Mouse (Mus musculus): ENCODE data around the gene Map2k3. TPM values are rescaled to one million over a fixed set of nuclear protein-coding genes. Genes with fewer than 3 reads are reported as not detected.

Gene Map2k3
- polyA plus RNA-seq, 1 experiment: 183 TPM

- TF ChIP-seq MYOD1 (IDR thresholded peaks at IDR 0.05; ENCODE audit: control insufficient read depth, insufficient read length, low read depth) (no peak), USF1 (IDR thresholded peaks at IDR 0.05; ENCODE audit: low read depth) (peak; percentile 96)
- no peaks in the 10 kb centered on the region for H3K27me3 ChIP-seq (ENCODE audit: control insufficient read depth, insufficient read depth, insufficient read length)
- no peak overlapping the region for H3ac ChIP-seq (ENCODE audit: control insufficient read depth, insufficient read length, low read depth)
- no peak overlapping the region for H3K4me3 ChIP-seq (ENCODE audit: insufficient read depth, poor library complexity, severe bottlenecking)
- H3K79me2 ChIP-seq (ENCODE audit: control insufficient read depth, insufficient read depth): peaks cover 79% of the 10 kb centered on the region
- peaks cover 28% of the 10 kb centered on the region for H3K79me3 ChIP-seq (ENCODE audit: low read depth)
- H3K36me3 ChIP-seq (ENCODE audit: control insufficient read depth, insufficient read depth): peaks cover 8% of the 10 kb centered on the region
Observed at GRCm38 (mm10) chr11:60927264-60927663, 4.6 kb upstream of the Map2k3 start.

GRCm38 (mm10) chr11:60930724-60931281, 1.0 kb upstream of the Map2k3 start:
- Histone ChIP-seq H3K36me3 (ENCODE audit: control insufficient read depth, insufficient read depth) (peaks cover 19% of the 10 kb centered on the region), H3K4me3 (ENCODE audit: insufficient read depth, poor library complexity, severe bottlenecking) (peak overlapping the region; percentile 87), H3ac (ENCODE audit: control insufficient read depth, insufficient read length, low read depth) (peak overlapping the region; percentile 83), H3K79me2 (ENCODE audit: control insufficient read depth, insufficient read depth) (peaks cover 98% of the 10 kb centered on the region), H3K79me3 (ENCODE audit: low read depth) (peaks cover 53% of the 10 kb centered on the region), H3K27me3 (ENCODE audit: control insufficient read depth, insufficient read depth, insufficient read length) (no peaks in the 10 kb centered on the region)
- TF ChIP-seq CEBPB (IDR thresholded peaks at IDR 0.05; ENCODE audit: low read depth) (no peak), USF1 (IDR thresholded peaks at IDR 0.05; ENCODE audit: low read depth) (peak; percentile 83), FOSL1 (IDR thresholded peaks at IDR 0.05; ENCODE audit: insufficient read depth, low read length, poor library complexity, severe bottlenecking) (peak; percentile 81), MAX (IDR thresholded peaks at IDR 0.05) (peak; percentile 90), CTCF (IDR thresholded peaks at IDR 0.05; ENCODE audit: control insufficient read depth, insufficient read depth, insufficient read length) (no peak), MYOD1 (IDR thresholded peaks at IDR 0.05; ENCODE audit: control insufficient read depth, insufficient read length, low read depth) (no peak), MYOG (IDR thresholded peaks at IDR 0.05; ENCODE audit: control insufficient read depth, extremely low read depth, insufficient read length) (no peak)

- H3K79me2 ChIP-seq (ENCODE audit: control insufficient read depth, insufficient read depth): peaks cover 98% of the 10 kb centered on the region
- H3K36me3 ChIP-seq (ENCODE audit: control insufficient read depth, insufficient read depth): peaks cover 22% of the 10 kb centered on the region
- peak overlapping the region; percentile 87 for H3K4me3 ChIP-seq (ENCODE audit: insufficient read depth, poor library complexity, severe bottlenecking)
- H3ac ChIP-seq (ENCODE audit: control insufficient read depth, insufficient read length, low read depth): peak overlapping the region; percentile 83
- H3K27me3 ChIP-seq (ENCODE audit: control insufficient read depth, insufficient read depth, insufficient read length): no peaks in the 10 kb centered on the region
- peaks cover 58% of the 10 kb centered on the region for H3K79me3 ChIP-seq (ENCODE audit: low read depth)
- TF ChIP-seq MYOG (IDR thresholded peaks at IDR 0.05; ENCODE audit: control insufficient read depth, extremely low read depth, insufficient read length): no peak
- no peak for TF ChIP-seq MYOD1 (IDR thresholded peaks at IDR 0.05; ENCODE audit: control insufficient read depth, insufficient read length, low read depth)
- TF ChIP-seq MAX (IDR thresholded peaks at IDR 0.05): no peak
- TF ChIP-seq CTCF (IDR thresholded peaks at IDR 0.05; ENCODE audit: control insufficient read depth, insufficient read depth, insufficient read length): no peak
- TF ChIP-seq CEBPB (IDR thresholded peaks at IDR 0.05; ENCODE audit: low read depth): no peak
- TF ChIP-seq USF1 (IDR thresholded peaks at IDR 0.05; ENCODE audit: low read depth): no peak
- no peak for TF ChIP-seq FOSL1 (IDR thresholded peaks at IDR 0.05; ENCODE audit: insufficient read depth, low read length, poor library complexity, severe bottlenecking)
Observed at GRCm38 (mm10) chr11:60931282-60931868, 458 bp upstream of the Map2k3 start.

GRCm38 (mm10) chr11:60932503-60933020, 729 bp downstream of the Map2k3 start:
- Histone ChIP-seq H3K79me3 (ENCODE audit: low read depth) (peaks cover 63% of the 10 kb centered on the region), H3K27me3 (ENCODE audit: control insufficient read depth, insufficient read depth, insufficient read length) (no peaks in the 10 kb centered on the region), H3K36me3 (ENCODE audit: control insufficient read depth, insufficient read depth) (peaks cover 32% of the 10 kb centered on the region), H3K79me2 (ENCODE audit: control insufficient read depth, insufficient read depth) (peaks cover 98% of the 10 kb centered on the region), H3ac (ENCODE audit: control insufficient read depth, insufficient read length, low read depth) (peak overlapping the region; percentile 84), H3K4me3 (ENCODE audit: insufficient read depth, poor library complexity, severe bottlenecking) (peak overlapping the region; percentile 87)
- TF ChIP-seq USF1 (IDR thresholded peaks at IDR 0.05; ENCODE audit: low read depth): no peak
- TF ChIP-seq FOSL1 (IDR thresholded peaks at IDR 0.05; ENCODE audit: insufficient read depth, low read length, poor library complexity, severe bottlenecking): no peak
- TF ChIP-seq MYOG (IDR thresholded peaks at IDR 0.05; ENCODE audit: control insufficient read depth, extremely low read depth, insufficient read length): no peak
- TF ChIP-seq MAX (IDR thresholded peaks at IDR 0.05): no peak

GRCm38 (mm10) chr11:60933178-60933930, 1.5 kb downstream of the Map2k3 start:
- peak overlapping the region; percentile 87 for H3K4me3 ChIP-seq (ENCODE audit: insufficient read depth, poor library complexity, severe bottlenecking)
- H3K27me3 ChIP-seq (ENCODE audit: control insufficient read depth, insufficient read depth, insufficient read length): no peaks in the 10 kb centered on the region
- peak overlapping the region; percentile 25 for H3ac ChIP-seq (ENCODE audit: control insufficient read depth, insufficient read length, low read depth)
- H3K36me3 ChIP-seq (ENCODE audit: control insufficient read depth, insufficient read depth): peaks cover 38% of the 10 kb centered on the region
- peak; percentile 95 for TF ChIP-seq MAX (IDR thresholded peaks at IDR 0.05)
- no peak for TF ChIP-seq CTCF (IDR thresholded peaks at IDR 0.05; ENCODE audit: control insufficient read depth, insufficient read depth, insufficient read length)
- TF ChIP-seq USF1 (IDR thresholded peaks at IDR 0.05; ENCODE audit: low read depth): no peak
- no peak for TF ChIP-seq MYOG (IDR thresholded peaks at IDR 0.05; ENCODE audit: control insufficient read depth, extremely low read depth, insufficient read length)
- TF ChIP-seq CEBPB (IDR thresholded peaks at IDR 0.05; ENCODE audit: low read depth): peak; percentile 97
- TF ChIP-seq FOSL1 (IDR thresholded peaks at IDR 0.05; ENCODE audit: insufficient read depth, low read length, poor library complexity, severe bottlenecking): no peak
- peak; percentile 20 for TF ChIP-seq MYOD1 (IDR thresholded peaks at IDR 0.05; ENCODE audit: control insufficient read depth, insufficient read length, low read depth)
- peaks cover 98% of the 10 kb centered on the region for H3K79me2 ChIP-seq (ENCODE audit: control insufficient read depth, insufficient read depth)
- peaks cover 71% of the 10 kb centered on the region for H3K79me3 ChIP-seq (ENCODE audit: low read depth)
